Mouse (Mus musculus): ENCODE results near the gene Ptges.

The Ptges gene

GRCm38 (mm10) chr2:30902256-30902655 lies 27.4 kb downstream of the Ptges start:
- in situ Hi-C loops (cut with MboI, MseI) = no loop called here

- in situ Hi-C loops (cut with MboI, MseI) = no loop called here
Observed at GRCm38 (mm10) chr2:30901646-30902160, 28.0 kb downstream of the Ptges start.

GRCm38 (mm10) chr2:30899397-30900069 lies 30.1 kb downstream of the Ptges start:
- in situ Hi-C loops (cut with MboI, MseI) = no loop called here

- in situ Hi-C loops (cut with MboI, MseI) = no loop called here
Observed at GRCm38 (mm10) chr2:30897291-30897690, 32.4 kb downstream of the Ptges start.

DNA sequence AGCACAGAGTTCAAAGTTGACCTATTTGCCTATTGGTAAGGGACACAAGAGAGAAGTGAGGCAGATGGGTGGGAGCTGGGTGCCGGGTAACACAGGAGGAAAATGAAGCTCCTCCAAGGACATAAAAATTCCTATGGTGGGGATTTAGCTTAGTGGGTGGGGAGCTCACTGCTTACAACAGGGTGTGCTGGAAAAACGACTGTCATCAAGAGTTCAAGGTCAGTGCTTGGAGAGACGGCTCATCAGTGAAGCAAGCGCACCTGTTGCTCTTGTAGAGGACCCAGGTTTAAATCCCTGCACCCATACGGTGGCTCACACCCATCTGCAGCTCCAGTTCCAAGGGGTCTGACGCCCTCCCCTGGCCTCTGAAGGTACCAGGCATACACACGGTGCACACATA lies 35.7 kb downstream of the Ptges start:
- in situ Hi-C loops (cut with MboI, MseI) = no loop called here

DNA sequence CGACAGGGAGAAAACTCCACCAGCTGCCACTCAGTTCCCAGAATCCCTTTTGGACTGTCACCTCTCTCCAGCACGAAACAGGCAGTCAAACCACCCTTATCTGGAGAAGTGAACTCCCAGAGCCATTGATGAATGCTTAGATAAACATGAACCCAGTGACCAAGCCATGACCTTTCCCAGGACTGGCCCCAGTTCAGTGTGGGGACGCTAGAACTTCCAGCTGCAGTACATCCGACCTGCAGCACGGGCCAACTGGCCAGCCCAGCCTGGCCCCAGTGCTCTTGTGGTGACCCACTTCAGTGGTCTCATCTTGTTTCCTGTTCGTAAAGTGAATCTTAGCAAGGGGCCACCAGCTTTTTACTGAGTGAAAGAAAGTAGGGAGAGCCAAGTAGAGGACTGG lies 36.3 kb downstream of the Ptges start:
- in situ Hi-C loops (cut with MboI, MseI) = no loop called here

DNA sequence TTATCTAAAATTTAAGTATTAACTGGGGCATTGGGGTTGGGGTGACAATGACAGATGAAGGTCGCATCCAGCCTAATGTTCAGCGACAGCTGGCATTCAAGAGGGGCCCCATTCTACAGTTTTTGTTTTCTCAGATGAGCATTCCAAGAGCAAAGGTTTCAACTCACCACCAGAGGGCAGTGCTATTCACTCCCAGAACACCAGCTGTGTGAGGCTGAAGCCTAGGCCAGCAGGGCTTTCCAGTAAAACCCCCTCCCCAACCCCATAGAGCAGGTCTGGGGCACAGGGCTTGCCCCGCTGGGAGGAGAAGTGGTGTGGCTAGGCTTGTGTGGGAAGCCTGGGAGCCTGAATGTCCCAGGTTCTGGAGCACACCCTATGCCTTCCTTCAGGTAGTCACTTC lies 38.7 kb downstream of the Ptges start:
- in situ Hi-C loops (cut with MboI, MseI) = no loop called here

DNA sequence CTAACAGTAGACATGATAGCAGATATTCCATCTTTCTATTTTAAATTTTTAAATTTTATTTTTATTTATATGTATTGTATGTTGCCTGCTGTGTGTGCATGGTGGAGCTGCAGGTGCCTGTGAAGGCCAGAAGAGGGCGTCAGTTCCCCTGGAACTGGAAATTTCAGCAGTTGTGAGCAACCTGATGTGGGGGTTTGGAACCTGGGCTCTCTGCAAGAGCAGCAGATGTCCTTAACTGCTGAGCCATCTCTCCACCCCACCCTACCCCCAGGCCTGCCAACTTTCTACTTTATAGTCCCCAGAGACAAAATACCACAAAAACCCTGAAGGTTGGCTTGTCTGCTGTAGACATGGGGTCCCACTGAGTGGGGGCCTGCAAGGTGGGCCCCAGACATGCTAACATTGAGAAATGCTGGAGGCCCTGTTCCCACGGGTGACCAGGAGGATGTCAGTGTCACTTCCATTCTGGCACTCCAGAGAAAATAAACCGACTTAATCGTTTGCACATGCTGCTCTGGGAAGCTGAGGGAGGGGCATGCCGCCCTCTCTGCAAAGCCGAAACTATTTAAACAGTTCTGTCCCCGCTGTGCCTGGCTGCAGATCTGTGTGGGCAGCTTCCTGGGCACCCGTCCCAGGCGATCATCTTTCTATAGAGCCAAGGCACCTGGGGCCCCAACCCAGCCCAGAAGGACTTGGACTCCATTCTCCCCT lies 44.1 kb downstream of the Ptges start:
- in situ Hi-C loops (cut with MboI, MseI) = no loop called here

DNA sequence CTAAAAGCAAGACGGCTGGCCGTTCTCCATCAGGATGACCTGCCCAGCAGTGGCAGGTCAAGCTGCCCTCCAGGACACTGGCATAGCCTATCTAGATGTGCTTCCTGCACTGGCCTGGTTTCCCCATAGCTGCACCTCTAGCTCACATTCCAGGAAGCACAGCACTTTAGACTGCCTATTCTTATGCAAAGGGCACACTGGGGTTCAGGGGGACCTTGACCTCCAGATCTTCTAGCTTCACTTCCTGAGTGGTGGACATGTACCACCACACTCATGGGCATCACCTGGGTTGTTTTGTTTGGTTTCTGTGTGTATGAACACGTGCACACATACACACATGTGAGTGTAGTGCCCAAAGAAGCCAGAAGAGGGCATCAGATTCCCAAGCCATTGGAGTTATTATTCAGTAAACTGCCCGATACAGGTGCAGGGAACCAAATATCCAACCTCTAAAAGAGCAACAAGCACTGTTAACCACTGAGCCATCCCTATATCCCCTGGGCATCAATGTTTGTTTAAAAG lies 44.8 kb downstream of the Ptges start:
- in situ Hi-C loops (cut with MboI, MseI) = no loop called here

DNA sequence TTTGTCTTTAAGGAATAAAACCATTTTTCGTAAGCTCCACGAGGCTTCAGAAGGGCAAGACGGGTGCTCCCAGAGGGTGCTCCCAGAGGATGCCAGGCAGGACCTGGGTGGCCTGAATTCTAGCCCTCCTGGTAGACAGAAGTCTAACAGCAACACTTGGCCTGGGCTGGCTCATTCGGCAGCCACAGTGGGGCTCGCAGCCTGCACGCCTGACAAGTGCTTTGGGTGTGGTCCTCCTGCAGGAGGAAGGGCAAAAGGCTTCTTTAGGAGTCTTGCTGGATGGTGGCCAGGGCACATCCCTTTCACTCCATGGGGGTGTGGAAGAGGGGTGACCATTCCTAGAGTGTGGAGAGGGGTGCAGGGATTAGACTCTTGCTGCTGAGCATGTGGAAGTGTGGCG lies 48.4 kb downstream of the Ptges start:
- in situ Hi-C loops (cut with MboI, MseI) = no loop called here

GRCm38 (mm10) chr2:30879481-30879880 lies 50.2 kb downstream of the Ptges start:
- in situ Hi-C loops (cut with MboI, MseI) = no loop called here

DNA sequence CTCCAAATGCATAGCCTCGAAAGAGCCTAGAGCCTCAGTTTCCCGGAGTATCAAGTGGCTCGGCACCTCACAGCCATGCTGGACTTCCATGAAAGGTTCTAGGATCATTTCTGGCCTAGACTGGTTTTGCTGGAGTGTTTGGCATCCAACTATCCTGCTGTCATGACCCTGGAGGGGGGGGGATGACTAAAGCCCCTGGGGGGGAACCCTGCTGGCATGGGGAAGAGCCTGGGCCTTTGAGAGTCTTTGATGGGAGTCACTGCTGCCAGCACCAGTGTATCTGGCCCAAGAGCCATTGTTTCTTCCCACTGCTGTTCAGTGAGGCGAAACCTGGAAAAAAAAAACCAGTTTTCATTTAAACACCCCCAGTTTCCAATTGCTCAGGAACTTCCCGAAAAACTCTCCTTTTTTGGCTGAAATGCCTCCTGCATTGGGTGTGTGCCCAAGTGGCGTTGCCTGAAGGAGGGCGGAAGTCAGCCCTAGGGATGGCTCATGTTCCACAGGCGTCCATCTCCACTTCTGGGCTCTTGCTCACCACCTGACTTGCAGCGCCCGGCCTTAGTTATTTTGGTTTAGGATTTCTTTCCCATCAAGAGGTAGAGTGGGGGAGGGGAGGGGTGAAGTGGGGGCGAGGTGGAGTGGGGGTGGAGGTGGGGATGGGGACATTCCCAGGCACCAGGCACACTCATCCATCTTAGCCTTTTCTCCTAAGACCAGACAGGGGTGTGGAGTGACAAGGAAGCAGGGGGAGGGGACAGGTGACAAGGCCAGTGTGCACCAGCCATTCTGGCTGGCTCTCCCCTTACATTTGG lies 53.8 kb downstream of the Ptges start:
- in situ Hi-C loops (cut with MboI, MseI) = no loop called here

DNA sequence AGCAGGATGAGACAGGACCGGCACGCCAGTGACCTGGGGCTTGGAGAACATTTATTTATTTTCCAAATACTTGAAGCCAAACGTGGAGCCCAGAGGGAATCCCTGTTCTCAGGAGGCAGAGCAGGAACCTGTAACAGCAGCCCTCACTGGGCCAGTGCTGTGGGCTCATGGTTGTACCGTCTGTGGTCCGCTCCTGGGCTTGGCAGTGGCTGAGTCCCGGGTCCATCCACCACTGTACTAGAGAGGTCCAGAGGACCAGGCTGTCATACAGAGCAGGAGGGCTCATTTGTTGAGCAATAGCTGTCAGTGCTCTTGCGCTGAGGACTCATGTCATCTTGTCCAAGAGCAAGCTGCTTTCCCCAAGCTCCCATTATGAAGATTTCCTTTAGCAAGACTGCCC lies 54.6 kb downstream of the Ptges start:
- in situ Hi-C loops (cut with MboI, MseI) = no loop called here

DNA sequence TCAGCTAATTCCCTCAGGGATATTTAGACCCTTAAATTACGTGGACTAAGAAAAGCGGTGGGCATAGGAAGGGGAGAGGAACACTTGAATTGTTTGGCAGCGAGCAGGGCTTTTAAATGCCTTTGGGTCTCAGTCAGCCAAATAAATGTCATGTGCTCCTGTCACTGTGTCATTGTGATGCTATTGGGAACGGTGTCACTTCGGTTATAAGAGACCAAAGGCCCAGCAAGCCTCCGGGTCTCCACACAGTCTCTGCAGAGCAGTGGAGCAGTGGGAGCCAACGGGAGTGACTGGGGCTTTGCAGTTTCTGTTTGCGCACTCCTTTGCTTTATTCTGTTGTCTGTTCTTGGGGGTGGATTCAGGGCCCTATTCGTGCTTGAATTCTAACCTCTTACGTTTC lies 55.2 kb downstream of the Ptges start:
- in situ Hi-C loops (cut with MboI, MseI) = no loop called here

DNA sequence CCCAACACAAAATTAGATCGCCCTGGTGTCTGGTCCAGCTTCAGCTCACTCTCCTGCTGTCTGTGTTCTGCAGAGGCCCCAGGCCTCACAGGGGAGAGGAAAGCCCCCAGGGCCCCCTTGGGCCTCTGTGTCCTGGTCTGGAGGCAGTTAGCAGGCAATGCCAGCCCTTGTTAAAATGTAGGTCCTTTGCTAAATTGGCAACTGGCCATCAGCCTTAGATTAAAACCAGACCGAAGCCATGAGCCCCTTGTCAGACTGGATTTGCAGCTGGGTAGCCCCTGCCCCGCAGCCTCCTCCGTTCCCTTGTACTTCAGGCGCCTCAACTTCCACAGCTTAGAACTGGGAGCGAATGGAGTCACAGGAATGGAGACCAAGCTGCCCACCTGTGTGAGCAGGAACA lies 57.0 kb downstream of the Ptges start:
- in situ Hi-C loops (cut with MboI, MseI) = no loop called here

DNA sequence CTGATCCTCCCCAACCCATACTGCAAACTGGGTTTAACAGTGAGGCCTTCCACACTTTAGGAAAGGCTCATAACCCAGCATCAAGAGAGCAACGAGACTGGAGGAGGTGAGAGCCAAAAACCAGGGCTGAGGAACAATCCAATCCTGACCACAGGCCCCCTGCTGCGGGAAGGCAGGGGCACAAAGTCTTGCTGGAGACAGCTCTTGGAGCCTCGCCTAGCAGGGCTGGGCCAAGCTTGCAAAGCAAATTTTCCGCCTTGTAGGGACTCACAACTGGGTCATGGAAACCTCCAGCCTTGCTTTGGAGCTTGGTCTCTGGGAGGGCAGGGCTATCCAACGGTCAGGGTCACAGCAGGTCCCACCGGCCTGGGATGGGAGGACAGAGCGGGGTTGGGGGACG lies 58.8 kb downstream of the Ptges start:
- in situ Hi-C loops (cut with MboI, MseI) = no loop called here

DNA sequence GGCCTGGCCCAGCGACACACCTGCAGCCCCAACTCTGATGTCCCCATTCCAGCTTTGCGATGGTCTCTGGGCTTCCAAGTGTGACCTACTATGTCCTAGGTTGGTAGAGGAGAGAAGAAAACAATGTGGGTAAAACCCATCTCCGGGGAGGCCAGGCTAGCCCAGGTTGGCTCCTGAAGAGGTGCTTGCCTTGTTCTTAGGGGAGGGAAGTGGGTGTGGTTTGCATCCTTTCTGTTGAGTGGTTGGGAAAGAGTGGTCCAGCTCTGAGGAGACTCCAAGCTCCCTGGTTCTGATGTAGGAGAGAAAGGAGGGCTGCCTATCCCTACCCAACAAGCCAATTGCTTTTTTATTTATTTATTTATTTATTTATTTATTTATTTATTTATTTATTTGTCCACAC lies 64.2 kb downstream of the Ptges start:
- in situ Hi-C loops (cut with MboI, MseI) = no loop called here

DNA sequence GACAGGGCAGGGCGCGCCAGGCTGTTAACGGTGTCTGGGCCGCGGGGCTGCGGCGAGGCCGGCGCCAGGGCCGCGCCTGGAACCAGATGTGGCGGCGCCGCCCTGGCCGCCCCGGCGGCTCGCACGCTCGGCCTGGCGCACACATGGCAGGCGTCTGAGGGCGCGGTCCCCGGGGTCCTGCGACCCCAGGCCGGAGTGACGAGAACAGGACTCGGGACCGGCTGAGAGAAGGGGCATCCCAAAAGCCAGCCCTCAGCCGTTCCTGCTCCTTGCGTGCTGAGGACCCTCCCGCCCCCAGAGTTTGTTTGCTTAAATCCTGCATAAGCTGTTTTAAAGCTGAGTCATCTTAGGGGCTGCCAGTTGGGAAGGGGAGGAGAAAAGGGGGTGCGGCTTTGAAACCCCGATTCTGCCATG lies 64.7 kb downstream of the Ptges start:
- in situ Hi-C loops (cut with MboI, MseI) = no loop called here

GRCm38 (mm10) chr2:30863574-30863973 lies 66.1 kb downstream of the Ptges start:
- in situ Hi-C loops (cut with MboI, MseI) = no loop called here

- in situ Hi-C loops (cut with MboI, MseI) = no loop called here
Observed at GRCm38 (mm10) chr2:30862081-30862480, 67.6 kb downstream of the Ptges start.

DNA sequence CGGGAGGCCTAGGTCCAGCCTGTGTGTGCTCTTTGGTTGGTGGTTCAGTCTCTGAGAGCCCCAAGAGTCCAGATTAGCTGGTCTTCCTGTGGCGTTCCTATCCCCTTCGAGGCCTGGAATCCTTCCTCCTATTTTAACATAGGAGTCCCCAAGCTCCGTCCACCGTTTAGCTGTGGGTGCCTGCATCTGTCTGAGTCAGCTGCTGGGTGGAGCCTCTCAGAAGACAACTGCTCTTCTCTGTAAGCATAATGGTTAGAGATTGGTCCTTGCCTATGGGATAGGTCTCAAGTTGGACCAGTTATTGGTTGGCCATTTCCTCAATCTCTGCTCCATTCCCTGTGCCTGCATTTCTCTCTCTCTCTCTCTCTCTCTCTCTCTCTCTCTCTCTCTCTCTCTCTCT lies 69.9 kb downstream of the Ptges start:
- in situ Hi-C loops (cut with MboI, MseI) = no loop called here

DNA sequence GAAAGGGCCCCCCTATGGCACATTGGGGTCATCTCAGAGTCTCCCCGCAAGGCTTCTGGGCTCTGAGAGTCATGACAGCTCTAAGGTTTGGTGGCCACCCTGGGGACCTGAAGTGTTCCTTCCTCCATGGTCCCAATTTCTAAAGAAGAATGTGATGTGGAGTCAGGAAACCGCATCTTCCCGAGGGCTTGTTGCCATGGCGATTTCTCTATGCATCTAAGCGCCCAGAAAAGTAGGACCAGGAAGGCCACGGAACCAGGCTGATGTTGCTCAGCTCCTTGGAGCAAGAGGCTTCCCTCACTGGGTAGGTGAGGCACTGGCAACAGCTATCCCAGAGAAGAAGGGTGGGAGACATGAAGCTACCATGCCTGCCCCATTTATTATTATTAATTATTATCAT lies 72.6 kb downstream of the Ptges start:
- in situ Hi-C loops (cut with MboI, MseI) = no loop called here

Measured in T-helper 17 cell (primary cell).